23 mouse cellular contexts compared by ENCODE assay signal in the genomic region with DNA sequence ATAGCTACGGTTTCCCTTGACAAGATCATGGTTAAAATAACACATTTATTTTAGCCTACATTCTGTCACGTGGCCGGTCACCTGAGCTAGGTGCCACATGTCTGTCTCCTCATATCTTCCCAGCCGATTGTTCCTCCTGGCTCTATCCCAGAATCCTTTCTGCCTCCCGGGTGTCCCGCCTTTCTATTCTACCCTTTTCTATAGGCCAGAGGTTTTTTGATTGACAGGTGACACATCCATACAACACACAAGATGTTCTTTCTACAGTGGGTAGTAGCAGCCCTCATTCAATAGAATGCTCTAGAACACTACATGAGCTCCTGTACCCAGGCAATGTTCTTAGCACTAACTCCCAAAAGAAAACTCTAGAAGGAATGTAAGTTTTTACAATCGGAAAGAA. TPM values are rescaled to one million over a fixed set of nuclear protein-coding genes. Genes with fewer than 3 reads are reported as not detected.
DNase-seq lines count a peak whose midpoint lies in the region; ATAC-seq and TF ChIP-seq lines count a peak whose summit lies in the region.
"Had no signal": no experiment of that assay in that cellular context is flagged by ENCODE, and none has a peak within 500 bp of the region (broad histone marks: within the 10 kb centered on the region; RNA-seq: fewer than 3 reads in every experiment).

No protein-coding gene starts in this region.

- ATAC-seq in inflammation-experienced regulatory T-cells, adult 6 months, result no peak
- ATAC-seq in hindbrain, embryonic 16.5 days, result no peak
- ATAC-seq: activated CD4-positive, CD25-positive, alpha-beta regulatory T cell, adult 4 months; forebrain, embryonic 13.5 days; forebrain, embryonic 15.5 days; forebrain, postnatal 0 days; Patski had no signal

- peak overlapping the region; percentile 50; the same call in 1 of the 2 replicates for H3K4me3 ChIP-seq in testis, adult 2 months (ENCODE audit: control insufficient read depth, low read depth, low read length)
- peak overlapping the region in 1 of 2 experiments; percentile 41; a peak in 2 of 4 replicates for H3K4me3 ChIP-seq in ES-E14 (ENCODE audit: insufficient read depth in 1 of 2, low read depth in 1 of 2, low read length in 2 of 2, poor library complexity in 1 of 2, severe bottlenecking in 1 of 2)
- no peak overlapping the region for H3K4me3 ChIP-seq in hindbrain, embryonic 16.5 days (ENCODE audit: low read length)
- H3K4me3 ChIP-seq: embryonic facial prominence, embryonic 10.5 days; embryonic facial prominence, embryonic 12.5 days; forebrain, embryonic 13.5 days; forebrain, embryonic 15.5 days had no signal

- no peak overlapping the region for H3K27ac ChIP-seq in testis, adult 2 months (ENCODE audit: control insufficient read depth, insufficient read depth, low read depth, low read length)
- H3K27ac ChIP-seq in ES-E14 (ENCODE audit: insufficient read depth, low read depth, low read length, poor library complexity, severe bottlenecking), result no peak overlapping the region
- H3K27ac ChIP-seq in hindbrain, embryonic 16.5 days (ENCODE audit: low read depth, low read length), result no peak overlapping the region
- H3K27ac ChIP-seq: embryonic facial prominence, embryonic 10.5 days; embryonic facial prominence, embryonic 12.5 days; forebrain, embryonic 13.5 days; forebrain, embryonic 15.5 days had no signal

- DNase-seq in testis, postnatal 10 days (ENCODE audit: low spot score), result no peak
- DNase-seq in ES-E14 (ENCODE audit: low read depth, low spot score), result no peak
- peak; percentile 93 for DNase-seq in R1 (ENCODE audit: low read depth, low spot score)
- peak; percentile 24 for DNase-seq in testis, postnatal 14 days (ENCODE audit: low spot score)
- no peak for DNase-seq in yolk sac, embryonic 10.5 days (ENCODE audit: low spot score)
- DNase-seq: adrenal gland, adult 8-10 months; adrenal gland, postnatal 14 days; adrenal gland, postnatal 36 days; cerebellum, adult 11-12 months; cerebellum, adult 2 months; cerebellum, adult 9-10 months; cerebellum, postnatal 10 days; cerebellum, postnatal 25 days; forebrain, postnatal 0 days had no signal

- no peaks in the 10 kb centered on the region for H3K9me3 ChIP-seq in ES-E14 (ENCODE audit: control insufficient read depth, insufficient read depth, low read depth, low read length)
- H3K9me3 ChIP-seq in hindbrain, embryonic 16.5 days (ENCODE audit: control insufficient read depth, low read length), result no peaks in the 10 kb centered on the region
- H3K9me3 ChIP-seq: embryonic facial prominence, embryonic 10.5 days; embryonic facial prominence, embryonic 12.5 days; forebrain, embryonic 13.5 days; forebrain, embryonic 15.5 days had no signal

- WGBS in hindbrain, embryonic 16.5 days, result 92% methylated on average over 7 of the region's 7 CpGs

- H3K4me2 ChIP-seq in hindbrain, embryonic 16.5 days (ENCODE audit: low read length), result no peak overlapping the region
- H3K4me2 ChIP-seq: embryonic facial prominence, embryonic 12.5 days; forebrain, embryonic 13.5 days; forebrain, embryonic 15.5 days had no signal

- no peaks in the 10 kb centered on the region for H3K27me3 ChIP-seq in testis, adult 2 months (ENCODE audit: control insufficient read depth, insufficient read depth, low read length)
- no peaks in the 10 kb centered on the region for H3K27me3 ChIP-seq in hindbrain, embryonic 16.5 days (replicated peaks; ENCODE audit: control insufficient read depth, insufficient read depth, low read length)
- H3K27me3 ChIP-seq: embryonic facial prominence, embryonic 12.5 days; forebrain, embryonic 13.5 days; forebrain, embryonic 15.5 days; Patski had no signal

- no peaks in the 10 kb centered on the region; the same call in none of the 2 replicates for H3K4me1 ChIP-seq in testis, adult 2 months (ENCODE audit: control insufficient read depth, insufficient read depth, low read length)
- H3K4me1 ChIP-seq in ES-E14 (ENCODE audit: control insufficient read depth in 2 of 2, insufficient read depth in 2 of 2, low read length in 2 of 2, poor library complexity in 1 of 2), result peaks cover 0 to 5% of the 10 kb centered on the region in 2 experiments; a peak in 2 of 4 replicates
- H3K4me1 ChIP-seq in hindbrain, embryonic 16.5 days (ENCODE audit: control insufficient read depth, insufficient read depth, low read depth, low read length), result no peaks in the 10 kb centered on the region
- H3K4me1 ChIP-seq: embryonic facial prominence, embryonic 10.5 days; embryonic facial prominence, embryonic 12.5 days; forebrain, embryonic 13.5 days; forebrain, embryonic 15.5 days had no signal

- H3K9ac ChIP-seq in ES-E14 (ENCODE audit: insufficient read depth, low read depth, low read length, poor library complexity, severe bottlenecking), result no peak overlapping the region; the same call in 1 of the 2 replicates
- no peak overlapping the region for H3K9ac ChIP-seq in hindbrain, embryonic 16.5 days (ENCODE audit: low read depth, low read length)
- H3K9ac ChIP-seq: embryonic facial prominence, embryonic 12.5 days; forebrain, embryonic 13.5 days; forebrain, embryonic 15.5 days; forebrain, postnatal 0 days had no signal

- TF ChIP-seq CTCF in testis, adult 2 months (IDR thresholded peaks at IDR 0.05; ENCODE audit: control insufficient read depth, insufficient read depth, insufficient replicate concordance, low read depth, low read length), result no peak

- no peaks in the 10 kb centered on the region for H3K36me3 ChIP-seq in testis, adult 2 months (ENCODE audit: control insufficient read depth, insufficient read depth, low read length)
- no peaks in the 10 kb centered on the region for H3K36me3 ChIP-seq in ES-E14 (ENCODE audit: control insufficient read depth, insufficient read depth, low read length, poor library complexity, severe bottlenecking)
- no peaks in the 10 kb centered on the region for H3K36me3 ChIP-seq in hindbrain, embryonic 16.5 days (ENCODE audit: control insufficient read depth, insufficient read depth, low read length)
- H3K36me3 ChIP-seq: embryonic facial prominence, embryonic 10.5 days; embryonic facial prominence, embryonic 12.5 days; forebrain, embryonic 15.5 days had no signal

- in situ Hi-C loops in ES-E14 (cut with MboI; ENCODE audit: low sequenced_read_pairs in 2 of 2, unreplicated experiment in 2 of 2), result no loop called here

- TF ChIP-seq POLR2A in testis, adult 2 months (IDR thresholded peaks at IDR 0.05; ENCODE audit: control insufficient read depth, low read depth, low read length), result no peak

TF ChIP-seq in ES-E14, 5 proteins besides CTCF, POLR2A, EP300 and RAD21:
- TF ChIP-seq HCFC1 (IDR thresholded peaks at IDR 0.05; ENCODE audit: borderline replicate concordance, insufficient read depth, low read length) (no peak), CHD2 (IDR thresholded peaks at IDR 0.05; ENCODE audit: low read depth, low read length) (peak; percentile 77)

RNA-seq across cellular contexts. Expression of gene Cit, which starts 23.2 kb away (rescaled TPM):
- 17.7 and 19.0 TPM in 2 replicates for polyA plus RNA-seq in testis, adult 2 months (2012; rRNA removed)
- 43.4 and 62.0 TPM in 2 replicates for total RNA-seq in ES-E14 (2012; rRNA removed)
- 10 to 100 TPM in 1 of 3 experiments, 1 to 10 TPM in 2; 2.9 to 27.5 (median 4.1) TPM for polyA plus RNA-seq in inflammation-experienced regulatory T-cells, adult 6 months (2017; shearing (Covaris generic))
- polyA plus RNA-seq in hindbrain, embryonic 16.5 days (2015; fragmentation: Nextera tagmentation; extraction: Ambion mirVana), result 32.0 and 39.8 TPM in 2 replicates

Comparison
In these comparisons a context has a peak if more than half of its experiments do, and no peak if none do; other contexts are left out.
1. DNase-seq: peak in R1 (single experiment) and testis, postnatal 14 days (single experiment); none in testis, postnatal 10 days (single experiment), ES-E14 (single experiment) and yolk sac, embryonic 10.5 days (single experiment).